Comparison of ENCODE assay signal across 20 mouse cellular contexts in genomic region chr16:44123786-44124185, GRCm38 (mm10). TPM values are rescaled to one million over a fixed set of nuclear protein-coding genes. Genes with fewer than 3 reads are reported as not detected.
DNase-seq lines count a peak whose midpoint lies in the region; ATAC-seq and TF ChIP-seq lines count a peak whose summit lies in the region.
"Had no signal": no experiment of that assay in that cellular context is flagged by ENCODE, and none has a peak within 500 bp of the region (broad histone marks: within the 10 kb centered on the region; RNA-seq: fewer than 3 reads in every experiment).

No protein-coding gene starts in this region.

- H3K4me2 ChIP-seq in liver, embryonic 11.5 days, result no peak overlapping the region
- H3K4me2 ChIP-seq: heart, embryonic 11.5 days; hindbrain, embryonic 13.5 days; midbrain, embryonic 15.5 days had no signal

- H3K4me3 ChIP-seq in heart, adult 2 months, result no peak overlapping the region
- H3K4me3 ChIP-seq in heart, embryonic 10.5 days, result no peak overlapping the region
- H3K4me3 ChIP-seq in embryonic fibroblast, embryonic 13.5 days (ENCODE audit: insufficient read depth, low read length), result no peak overlapping the region
- no peak overlapping the region for H3K4me3 ChIP-seq in liver, embryonic 11.5 days (ENCODE audit: low read depth, low read length)
- no peak overlapping the region for H3K4me3 ChIP-seq in hindbrain, embryonic 10.5 days
- H3K4me3 ChIP-seq: hindbrain, embryonic 13.5 days; megakaryocyte, embryonic 14.5 days; midbrain, embryonic 15.5 days had no signal

- H3K9me3 ChIP-seq in heart, embryonic 10.5 days, result no peaks in the 10 kb centered on the region
- H3K9me3 ChIP-seq in liver, embryonic 11.5 days (ENCODE audit: control insufficient read depth, low read length), result no peaks in the 10 kb centered on the region
- H3K9me3 ChIP-seq in hindbrain, embryonic 10.5 days, result no peaks in the 10 kb centered on the region
- H3K9me3 ChIP-seq: hindbrain, embryonic 13.5 days; megakaryocyte, embryonic 14.5 days; midbrain, embryonic 15.5 days had no signal

- no peak overlapping the region for H3K9ac ChIP-seq in heart, adult 2 months (ENCODE audit: low read depth, low read length)
- H3K9ac ChIP-seq in liver, embryonic 11.5 days (ENCODE audit: low read depth, low read length), result no peak overlapping the region
- H3K9ac ChIP-seq: hindbrain, embryonic 13.5 days; midbrain, embryonic 15.5 days had no signal

- peak overlapping the region; percentile 19; the same call in 1 of the 2 replicates for H3K27ac ChIP-seq in heart, adult 2 months
- no peak overlapping the region for H3K27ac ChIP-seq in heart, embryonic 10.5 days
- H3K27ac ChIP-seq in embryonic fibroblast, embryonic 13.5 days (ENCODE audit: insufficient read depth, low read length), result 0 out of 2 replicates have a peak overlapping the region, but pooled peaks have one; percentile 24
- H3K27ac ChIP-seq in liver, embryonic 11.5 days (ENCODE audit: low read depth, low read length), result no peak overlapping the region
- H3K27ac ChIP-seq in hindbrain, embryonic 10.5 days, result no peak overlapping the region
- H3K27ac ChIP-seq: hindbrain, embryonic 13.5 days; midbrain, embryonic 15.5 days had no signal

- WGBS in heart, adult 2 months, result 74% methylated on average over 2 of the region's 2 CpGs
- WGBS in heart, embryonic 10.5 days, result 76% methylated on average over 2 of the region's 2 CpGs
- WGBS in liver, embryonic 11.5 days, result 64% methylated on average over 2 of the region's 2 CpGs
- 83% methylated on average over 2 of the region's 2 CpGs for WGBS in hindbrain, embryonic 10.5 days

- intact Hi-C loops in heart, adult 2 months (cut with DNase I), result no loop called here

- no peak for ATAC-seq in liver, embryonic 11.5 days (replicated peaks; ENCODE audit: low FRiP score)
- ATAC-seq: inflammation-experienced regulatory T-cells, adult 6 months; midbrain, embryonic 15.5 days had no signal

- no peaks in the 10 kb centered on the region for H3K27me3 ChIP-seq in heart, adult 2 months (ENCODE audit: control insufficient read depth, insufficient read depth, low read length)
- no peaks in the 10 kb centered on the region for H3K27me3 ChIP-seq in heart, embryonic 10.5 days (ENCODE audit: insufficient read depth, poor library complexity, severe bottlenecking)
- H3K27me3 ChIP-seq in liver, embryonic 11.5 days (replicated peaks; ENCODE audit: control insufficient read depth, insufficient read depth, low read length), result no peaks in the 10 kb centered on the region
- H3K27me3 ChIP-seq in hindbrain, embryonic 10.5 days (ENCODE audit: insufficient read depth, poor library complexity, severe bottlenecking), result no peaks in the 10 kb centered on the region
- H3K27me3 ChIP-seq: hindbrain, embryonic 13.5 days; megakaryocyte, embryonic 14.5 days; midbrain, embryonic 15.5 days had no signal

- no peak for TF ChIP-seq POLR2A in heart, adult 2 months (IDR thresholded peaks at IDR 0.05; ENCODE audit: insufficient read depth, low read depth, low read length)
- TF ChIP-seq POLR2A in embryonic fibroblast, embryonic 13.5 days (IDR thresholded peaks at IDR 0.05; ENCODE audit: low read depth, low read length), result no peak

- TF ChIP-seq EP300 in heart, adult 2 months (IDR thresholded peaks at IDR 0.05; ENCODE audit: insufficient read depth, low read depth, low read length), result no peak

- peaks cover 7% of the 10 kb centered on the region for H3K36me3 ChIP-seq in heart, adult 2 months (ENCODE audit: control insufficient read depth, insufficient read depth, low read length)
- H3K36me3 ChIP-seq in heart, embryonic 10.5 days, result no peaks in the 10 kb centered on the region
- H3K36me3 ChIP-seq in liver, embryonic 11.5 days (ENCODE audit: control insufficient read depth, insufficient read depth, low read length), result no peaks in the 10 kb centered on the region
- H3K36me3 ChIP-seq in hindbrain, embryonic 10.5 days, result no peaks in the 10 kb centered on the region
- H3K36me3 ChIP-seq: hindbrain, embryonic 13.5 days; midbrain, embryonic 15.5 days had no signal

- no peak for TF ChIP-seq CTCF in heart, adult 2 months (IDR thresholded peaks at IDR 0.05)
- TF ChIP-seq CTCF in embryonic fibroblast, embryonic 13.5 days (IDR thresholded peaks at IDR 0.05; ENCODE audit: borderline replicate concordance, insufficient read depth, low read length), result no peak

- H3K79me2 ChIP-seq in heart, adult 2 months (replicated peaks; ENCODE audit: control insufficient read depth, insufficient read depth, low read length), result peaks cover 3% of the 10 kb centered on the region; the same call in 1 of the 2 replicates

- DNase-seq in heart, adult 2 months, result no peak
- DNase-seq in heart, embryonic 10.5 days (ENCODE audit: low spot score), result no peak
- peak; percentile 88 for DNase-seq in brain, adult 2 months (ENCODE audit: low read depth, low spot score)
- DNase-seq in cerebellum, adult 8-10 months, result peak; percentile 66
- no peak for DNase-seq in liver, embryonic 11.5 days (ENCODE audit: low spot score)
- no peak for DNase-seq in hindbrain, embryonic 10.5 days (ENCODE audit: low spot score)
- DNase-seq: B cell, adult 2 months; gastrocnemius, postnatal 36 days; heart, postnatal 14 days; kidney, adult 8-10 months; kidney, postnatal 4 days; lung, adult 18-20 months; lung, postnatal 14 days; right cerebral cortex, postnatal 4 days had no signal

- H3K4me1 ChIP-seq in heart, adult 2 months (ENCODE audit: control insufficient read depth, insufficient read depth, low read length), result peaks cover 12% of the 10 kb centered on the region
- no peaks in the 10 kb centered on the region for H3K4me1 ChIP-seq in heart, embryonic 10.5 days
- peaks cover 7% of the 10 kb centered on the region for H3K4me1 ChIP-seq in embryonic fibroblast, embryonic 13.5 days (ENCODE audit: control insufficient read depth, insufficient read depth, low read length)
- no peaks in the 10 kb centered on the region; the same call in 1 of the 2 replicates for H3K4me1 ChIP-seq in liver, embryonic 11.5 days (replicated peaks; ENCODE audit: control insufficient read depth, insufficient read depth, low read length)
- no peaks in the 10 kb centered on the region for H3K4me1 ChIP-seq in hindbrain, embryonic 10.5 days (replicated peaks)
- H3K4me1 ChIP-seq: hindbrain, embryonic 13.5 days; midbrain, embryonic 15.5 days had no signal

RNA-seq across cellular contexts. Expression of gene Atp6v1a, which starts 15.7 kb away (rescaled TPM):
- 10 to 100 TPM; 24.2 to 25.3 TPM for total RNA-seq in heart, adult 2 months (2021)
- 8.3 and 19.2 TPM in 2 replicates for polyA plus RNA-seq in heart, adult 2 months (2012; rRNA removed)
- 38.1 and 39.2 TPM in 2 replicates for polyA plus RNA-seq in heart, embryonic 10.5 days (2016; fragmentation: Nextera tagmentation; extraction: Ambion mirVana)
- 82.2 and 95.8 TPM in 2 replicates for polyA plus RNA-seq in embryonic fibroblast, embryonic 13.5 days (2011; ENCODE audit: insufficient read length, low read depth, missing spikeins)
- 49.7 and 53.8 TPM in 2 replicates for polyA plus RNA-seq in liver, embryonic 11.5 days (2014; fragmentation: Nextera tagmentation; extraction: Ambion mirVana)
- polyA plus RNA-seq in hindbrain, embryonic 10.5 days (2016; fragmentation: Nextera tagmentation; extraction: Ambion mirVana), result 43.3 and 47.6 TPM in 2 replicates

RNA-seq across cellular contexts. Expression of gene Naa50, which starts 15.8 kb away (rescaled TPM):
- total RNA-seq in heart, adult 2 months (2021), result 10 to 100 TPM; 57.6 to 62.1 TPM
- 6.6 and 13.4 TPM in 2 replicates for polyA plus RNA-seq in heart, adult 2 months (2012; rRNA removed)
- 101 and 126 TPM in 2 replicates for polyA plus RNA-seq in heart, embryonic 10.5 days (2016; fragmentation: Nextera tagmentation; extraction: Ambion mirVana)
- polyA plus RNA-seq in embryonic fibroblast, embryonic 13.5 days (2011; ENCODE audit: insufficient read length, low read depth, missing spikeins), result 88.7 and 110 TPM in 2 replicates
- polyA plus RNA-seq in liver, embryonic 11.5 days (2014; fragmentation: Nextera tagmentation; extraction: Ambion mirVana), result 143 and 150 TPM in 2 replicates
- polyA plus RNA-seq in hindbrain, embryonic 10.5 days (2016; fragmentation: Nextera tagmentation; extraction: Ambion mirVana), result 78.0 and 123 TPM in 2 replicates

RNA-seq across cellular contexts. Expression of gene Usf3, which starts 49.3 kb away (rescaled TPM):
- total RNA-seq in heart, adult 2 months (2021), result 10 to 100 TPM; 16.5 to 21.2 TPM
- polyA plus RNA-seq in heart, adult 2 months (2012; rRNA removed), result 5.9 and 8.1 TPM in 2 replicates
- 2.4 and 2.8 TPM in 2 replicates for polyA plus RNA-seq in heart, embryonic 10.5 days (2016; fragmentation: Nextera tagmentation; extraction: Ambion mirVana)
- 15.4 and 15.8 TPM in 2 replicates for polyA plus RNA-seq in embryonic fibroblast, embryonic 13.5 days (2011; ENCODE audit: insufficient read length, low read depth, missing spikeins)
- polyA plus RNA-seq in liver, embryonic 11.5 days (2014; fragmentation: Nextera tagmentation; extraction: Ambion mirVana), result 5.7 and 5.8 TPM in 2 replicates
- polyA plus RNA-seq in hindbrain, embryonic 10.5 days (2016; fragmentation: Nextera tagmentation; extraction: Ambion mirVana), result 2.4 and 2.6 TPM in 2 replicates

Comparison
In these comparisons a context has a peak if more than half of its experiments do, and no peak if none do; other contexts are left out.
1. H3K27ac ChIP-seq: peak in heart, adult 2 months (single experiment) and embryonic fibroblast, embryonic 13.5 days (single experiment); none in heart, embryonic 10.5 days (single experiment), liver, embryonic 11.5 days (single experiment) and hindbrain, embryonic 10.5 days (single experiment).
2. DNase-seq: peak in brain, adult 2 months (single experiment) and cerebellum, adult 8-10 months (single experiment); none in heart, adult 2 months (0 of 2), heart, embryonic 10.5 days (single experiment), liver, embryonic 11.5 days (single experiment) and hindbrain, embryonic 10.5 days (single experiment).